Mouse (Mus musculus): ENCODE results near the gene Adamts4. TPM values are rescaled to one million over a fixed set of nuclear protein-coding genes. Genes with fewer than 3 reads are reported as not detected.
"Not testable (repeated sequence)": the region's sequence is repeated elsewhere in the genome, so short reads cannot be mapped to it uniquely, and the experiment has no call there.

Gene Adamts4
- polyA plus RNA-seq, 1 experiment from 2014 or later = 6.0 TPM

GRCm38 (mm10) chr1:171306157-171306556 is 55.9 kb downstream of the Adamts4 start:
- H3K27me3 ChIP-seq (replicated peaks; ENCODE audit: control insufficient read depth, insufficient read depth, low read length); H3K36me3 ChIP-seq (ENCODE audit: control insufficient read depth, insufficient read depth, low read length); H3K4me1 ChIP-seq (ENCODE audit: control insufficient read depth, insufficient read depth, low read depth, low read length); H3K4me3 ChIP-seq (ENCODE audit: low read length); H3K27ac ChIP-seq (ENCODE audit: low read depth, low read length); H3K9me3 ChIP-seq (ENCODE audit: control insufficient read depth, low read length); H3K4me2 ChIP-seq (ENCODE audit: low read length); ATAC-seq; H3K9ac ChIP-seq (ENCODE audit: low read depth, low read length): not testable (repeated sequence)
- WGBS = 73% methylated on average over 5 of the region's 5 CpGs

- Histone ChIP-seq H3K36me3 (ENCODE audit: control insufficient read depth, insufficient read depth, low read length) (no peaks in the 10 kb centered on the region), H3K27me3 (replicated peaks; ENCODE audit: control insufficient read depth, insufficient read depth, low read length) (no peaks in the 10 kb centered on the region), H3K9ac (ENCODE audit: low read depth, low read length) (no peak overlapping the region), H3K4me1 (ENCODE audit: control insufficient read depth, insufficient read depth, low read depth, low read length) (no peaks in the 10 kb centered on the region), H3K4me3 (ENCODE audit: low read length) (no peak overlapping the region), H3K27ac (ENCODE audit: low read depth, low read length) (no peak overlapping the region), H3K4me2 (ENCODE audit: low read length) (no peak overlapping the region), H3K9me3 (ENCODE audit: control insufficient read depth, low read length) (no peaks in the 10 kb centered on the region)
- no peak for ATAC-seq
- WGBS = 78% methylated on average over 2 of the region's 2 CpGs
Observed at GRCm38 (mm10) chr1:171309321-171309720, 59.1 kb downstream of the Adamts4 start.

Other genes with a start within 250 kb of the Adamts4 start
- 0.20 and 0.40 TPM in 2 replicates for gene Fcgr4, start 231.5 kb upstream of the Adamts4 start, polyA plus RNA-seq (2015; fragmentation: Nextera tagmentation; extraction: Ambion mirVana)
- gene Fcgr3, start 185.5 kb upstream of the Adamts4 start, polyA plus RNA-seq (2015; fragmentation: Nextera tagmentation; extraction: Ambion mirVana) = 9.8 and 11.5 TPM in 2 replicates
- 11.6 and 11.8 TPM in 2 replicates for gene Cfap126, start 136.5 kb upstream of the Adamts4 start, polyA plus RNA-seq (2015; fragmentation: Nextera tagmentation; extraction: Ambion mirVana)
- 316 and 354 TPM in 2 replicates for gene Sdhc, start 99.8 kb upstream of the Adamts4 start, polyA plus RNA-seq (2015; fragmentation: Nextera tagmentation; extraction: Ambion mirVana)
- 4.7 and 5.3 TPM in 2 replicates for gene Mpz, start 99.7 kb upstream of the Adamts4 start, polyA plus RNA-seq (2015; fragmentation: Nextera tagmentation; extraction: Ambion mirVana)
- gene Pcp4l1, start 54.2 kb upstream of the Adamts4 start, polyA plus RNA-seq (2015; fragmentation: Nextera tagmentation; extraction: Ambion mirVana) = 44.7 and 48.7 TPM in 2 replicates
- gene Nr1i3, start 36.5 kb upstream of the Adamts4 start, polyA plus RNA-seq (2015; fragmentation: Nextera tagmentation; extraction: Ambion mirVana) = 0.26 and 0.73 TPM in 2 replicates
- 60.9 and 69.6 TPM in 2 replicates for gene Tomm40l, start 27.9 kb upstream of the Adamts4 start, polyA plus RNA-seq (2015; fragmentation: Nextera tagmentation; extraction: Ambion mirVana)
- 5.2 and 6.5 TPM in 2 replicates for gene Apoa2, start 25.4 kb upstream of the Adamts4 start, polyA plus RNA-seq (2015; fragmentation: Nextera tagmentation; extraction: Ambion mirVana)
- 25.5 and 25.7 TPM in 2 replicates for gene Fcer1g, start 16.1 kb upstream of the Adamts4 start, polyA plus RNA-seq (2015; fragmentation: Nextera tagmentation; extraction: Ambion mirVana)
- gene Ndufs2, start 967 bp downstream of the Adamts4 start, polyA plus RNA-seq (2015; fragmentation: Nextera tagmentation; extraction: Ambion mirVana) = 262 and 280 TPM in 2 replicates
- 101 and 106 TPM in 2 replicates for gene B4galt3, start 19.9 kb downstream of the Adamts4 start, polyA plus RNA-seq (2015; fragmentation: Nextera tagmentation; extraction: Ambion mirVana)
- gene Ppox, start 30.8 kb downstream of the Adamts4 start, polyA plus RNA-seq (2015; fragmentation: Nextera tagmentation; extraction: Ambion mirVana) = 42.7 and 47.9 TPM in 2 replicates
- 92.3 and 101 TPM in 2 replicates for gene Usp21, start 37.6 kb downstream of the Adamts4 start, polyA plus RNA-seq (2015; fragmentation: Nextera tagmentation; extraction: Ambion mirVana)
- 115 and 126 TPM in 2 replicates for gene Ufc1, start 44.6 kb downstream of the Adamts4 start, polyA plus RNA-seq (2015; fragmentation: Nextera tagmentation; extraction: Ambion mirVana)
- gene Dedd, start 78.7 kb downstream of the Adamts4 start, polyA plus RNA-seq (2015; fragmentation: Nextera tagmentation; extraction: Ambion mirVana) = 46.5 and 49.5 TPM in 2 replicates
- 51.2 and 54.7 TPM in 2 replicates for gene Nit1, start 95.2 kb downstream of the Adamts4 start, polyA plus RNA-seq (2015; fragmentation: Nextera tagmentation; extraction: Ambion mirVana)
- 123 and 143 TPM in 2 replicates for gene Pfdn2, start 95.2 kb downstream of the Adamts4 start, polyA plus RNA-seq (2015; fragmentation: Nextera tagmentation; extraction: Ambion mirVana)
- gene Klhdc9, start 110.4 kb downstream of the Adamts4 start, polyA plus RNA-seq (2015; fragmentation: Nextera tagmentation; extraction: Ambion mirVana) = 3.3 and 4.3 TPM in 2 replicates
- 4.1 and 4.7 TPM in 2 replicates for gene Nectin4, start 119.7 kb downstream of the Adamts4 start, polyA plus RNA-seq (2015; fragmentation: Nextera tagmentation; extraction: Ambion mirVana)
- 0.73 and 0.79 TPM in 2 replicates for gene Arhgap30, start 138.5 kb downstream of the Adamts4 start, polyA plus RNA-seq (2015; fragmentation: Nextera tagmentation; extraction: Ambion mirVana)
- 150 and 170 TPM in 2 replicates for gene Usf1, start 160.9 kb downstream of the Adamts4 start, polyA plus RNA-seq (2015; fragmentation: Nextera tagmentation; extraction: Ambion mirVana)
- 6.3 and 7.0 TPM in 2 replicates for gene Tstd1, start 168.5 kb downstream of the Adamts4 start, polyA plus RNA-seq (2015; fragmentation: Nextera tagmentation; extraction: Ambion mirVana)
- gene F11r, start 187.1 kb downstream of the Adamts4 start, polyA plus RNA-seq (2015; fragmentation: Nextera tagmentation; extraction: Ambion mirVana) = 14.1 and 15.6 TPM in 2 replicates

All from hindbrain, embryonic 16.5 days (tissue).